Mouse (Mus musculus) E14TG2a.4 (cell line): ENCODE data around the gene Myrip.

ENCODE experiments used
- CTCF ChIP-seq: conservative IDR thresholded peaks from 2 replicates; pipeline ENCODE4 v1.5.1; 2014; ENCODE audit warnings: low read length
- NANOG ChIP-seq: IDR thresholded peaks from 2 replicates; pipeline ENCODE4 v1.6.1; 2014; ENCODE audit warnings: borderline replicate concordance, low read length, mixed read lengths
- POU5F1 ChIP-seq: IDR thresholded peaks from 2 replicates; pipeline ENCODE4 v1.6.1; 2014; ENCODE audit warnings: low read length, borderline replicate concordance

- TF ChIP-seq CTCF (no peak), POU5F1 (no peak), NANOG (no peak)
These were observed 215.4 kb downstream of the Myrip start for GRCm38 (mm10) chr9:120516720-120517119.
